Mouse (Mus musculus) heart, postnatal 0 days (tissue): ENCODE data around the gene Gm16253.

Experiments used
- CTCF ChIP-seq: IDR thresholded peaks from 2 replicates; pipeline ENCODE4 v1.5.1; 2016; ENCODE audit warnings: antibody characterized with exemption, control low read depth, low read depth
- EP300 ChIP-seq: IDR thresholded peaks from 2 replicates; pipeline ENCODE4 v1.6.1; 2016; ENCODE audit warnings: antibody characterized with exemption, low read depth

DNA sequence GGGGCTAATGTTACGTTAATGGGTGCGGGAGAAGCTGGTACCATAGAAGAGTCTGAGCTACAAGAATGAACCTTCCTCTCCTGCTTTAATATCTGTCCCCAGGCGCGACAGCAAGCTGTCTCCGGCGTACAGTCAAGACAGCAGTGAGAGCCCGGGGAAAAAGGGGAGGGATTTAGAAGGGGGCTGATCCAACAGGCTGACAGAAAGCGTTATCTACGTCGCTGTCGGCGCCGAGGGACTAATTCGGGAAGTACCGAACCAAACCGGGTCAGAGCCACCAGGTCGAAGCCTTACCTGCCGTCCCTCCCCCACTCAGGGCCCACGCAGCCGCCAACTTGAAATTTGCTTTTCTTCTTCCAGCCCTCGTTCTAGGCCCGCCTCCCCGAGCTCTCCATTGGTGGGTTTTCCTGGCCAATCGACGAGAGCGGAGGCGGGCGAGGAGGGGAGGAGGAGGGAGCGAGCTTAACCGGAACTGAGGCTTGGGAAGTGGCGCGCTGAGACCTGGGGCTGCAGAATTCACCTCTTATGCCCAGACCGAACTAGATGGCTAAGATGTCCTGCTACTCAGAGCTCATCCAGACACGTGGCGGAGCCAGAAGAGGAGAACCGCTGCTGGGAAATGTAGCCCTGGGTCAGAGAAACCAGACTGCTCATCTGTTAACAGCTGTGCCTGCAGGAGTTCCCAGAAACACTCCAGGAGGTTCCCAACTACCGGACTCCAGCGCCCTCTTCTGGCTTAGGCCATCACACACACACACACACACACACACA, 17.2 kb downstream of the Gm16253 start, which contains the start of gene Polr3gl:
- TF ChIP-seq CTCF (no peak), EP300 (no peak)
